Mouse (Mus musculus) c-Kit-positive CD71-negative TER-119-negative erythroid progenitor cells, embryonic 14.5 days (primary cell): ENCODE measurements around the gene Fam53b.

Experiments used
- DNase-seq: peaks from one replicate; pipeline ENCODE4 v3.0.0-alpha.2; 2013; ENCODE audit warnings: low read depth

Fam53b gene

DNA sequence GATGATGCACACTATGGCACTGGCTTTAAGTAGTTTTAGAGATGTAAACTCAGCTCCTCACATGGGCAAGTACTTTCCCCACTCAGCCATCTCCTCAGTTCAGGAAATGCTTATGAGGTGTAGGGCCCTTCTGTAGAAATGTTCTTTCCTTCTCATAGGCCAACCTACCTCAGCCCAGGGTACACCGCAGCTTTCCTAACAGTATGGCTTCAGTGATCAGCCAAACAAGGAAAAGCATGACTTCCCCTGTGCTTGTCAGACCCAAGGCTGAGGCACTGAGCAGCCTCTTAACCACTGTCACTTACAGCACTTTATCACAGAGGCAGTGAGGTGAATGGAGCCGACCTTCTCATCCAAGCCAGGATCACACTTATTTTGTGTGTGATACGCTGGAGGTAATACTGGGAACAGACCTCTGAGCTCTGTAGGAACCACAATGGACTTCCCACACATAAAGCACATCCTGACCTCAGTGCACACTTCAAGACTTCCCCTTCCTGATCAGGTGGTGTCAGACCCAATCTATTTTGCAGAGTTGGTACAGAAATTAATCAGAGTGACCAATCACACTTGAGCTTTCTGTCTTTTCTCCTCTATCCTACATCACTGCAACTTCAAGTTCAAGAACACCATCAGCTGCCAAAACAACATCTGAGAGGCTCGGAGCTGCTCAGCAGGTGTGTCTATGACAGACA lies 26.0 kb downstream of the Fam53b start:
- no peak for DNase-seq

DNA sequence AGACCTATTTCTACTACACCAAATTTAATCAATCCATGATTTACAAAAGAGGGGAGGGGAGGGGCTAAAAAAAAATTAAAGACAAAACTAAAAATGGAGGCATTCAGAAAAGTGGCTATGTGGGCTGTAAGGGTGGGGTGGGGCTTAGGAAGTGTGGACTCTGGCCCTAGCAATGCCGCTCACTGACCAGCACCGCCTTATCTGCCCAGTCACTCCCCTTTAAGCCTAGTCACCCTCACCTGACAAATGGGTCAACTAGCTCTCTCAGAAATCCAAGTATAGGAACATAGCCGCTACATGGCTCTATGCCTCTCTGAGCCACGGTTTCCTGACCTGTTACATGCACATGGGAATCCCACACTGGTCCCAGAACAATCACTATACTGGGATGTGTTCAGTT lies 26.7 kb downstream of the Fam53b start:
- no peak for DNase-seq

DNA sequence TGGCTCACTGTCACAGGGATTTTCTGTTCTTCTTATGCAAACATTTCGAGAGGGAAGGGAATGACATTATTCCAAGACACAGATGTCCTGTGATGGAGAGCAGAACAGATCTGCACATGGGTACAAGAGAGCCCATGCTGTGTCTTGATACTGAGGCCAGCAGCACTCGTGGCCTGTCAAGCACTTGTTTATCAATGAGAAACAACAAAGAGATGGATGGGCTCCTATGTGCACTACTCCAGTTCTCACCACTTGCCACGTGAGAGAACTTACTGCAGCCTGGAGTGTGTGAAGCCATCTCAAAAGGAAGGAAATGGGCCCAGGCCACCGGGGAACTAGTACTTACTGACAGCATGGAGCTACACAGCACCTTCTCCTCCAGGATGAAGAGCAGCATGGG lies 27.2 kb downstream of the Fam53b start:
- no peak for DNase-seq

DNA sequence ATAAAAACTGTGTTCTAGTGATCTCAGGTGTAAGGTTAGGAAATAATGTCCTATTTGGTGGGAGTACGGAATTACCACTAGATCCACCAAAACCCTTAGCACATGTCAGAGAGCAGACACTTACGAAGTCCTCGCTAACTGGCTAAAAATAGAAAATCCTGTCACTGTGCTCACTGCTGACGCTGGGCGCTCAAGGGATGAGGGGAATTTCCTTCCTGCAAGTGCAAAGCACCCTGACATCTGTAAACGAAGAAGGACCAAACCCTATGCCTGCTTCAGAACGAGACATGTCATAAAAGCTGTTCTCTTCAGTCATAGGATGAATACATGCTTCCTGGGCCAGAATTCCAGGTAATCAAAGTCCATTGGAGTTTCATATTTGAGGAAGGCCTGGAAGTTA lies 27.7 kb downstream of the Fam53b start:
- no peak for DNase-seq

DNA sequence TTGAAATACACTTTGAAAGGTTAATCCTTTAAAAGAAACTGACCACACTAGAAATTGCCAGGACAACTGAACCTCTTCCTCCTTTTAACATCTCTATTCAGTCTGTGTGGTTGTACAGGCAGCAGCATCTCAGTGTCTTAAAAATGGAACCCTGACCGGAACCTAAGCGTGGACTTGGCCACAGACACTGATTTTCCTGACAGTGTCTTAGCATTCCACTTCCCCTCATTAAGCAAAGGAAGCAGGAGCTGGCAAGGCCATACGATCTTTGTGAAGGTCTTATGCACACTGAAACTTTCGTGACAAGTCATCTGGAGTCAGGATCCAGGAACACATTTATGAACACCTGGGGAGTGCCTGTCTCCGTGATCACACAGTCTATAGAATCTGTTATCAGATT lies 29.6 kb downstream of the Fam53b start:
- DNase-seq: no peak

DNA sequence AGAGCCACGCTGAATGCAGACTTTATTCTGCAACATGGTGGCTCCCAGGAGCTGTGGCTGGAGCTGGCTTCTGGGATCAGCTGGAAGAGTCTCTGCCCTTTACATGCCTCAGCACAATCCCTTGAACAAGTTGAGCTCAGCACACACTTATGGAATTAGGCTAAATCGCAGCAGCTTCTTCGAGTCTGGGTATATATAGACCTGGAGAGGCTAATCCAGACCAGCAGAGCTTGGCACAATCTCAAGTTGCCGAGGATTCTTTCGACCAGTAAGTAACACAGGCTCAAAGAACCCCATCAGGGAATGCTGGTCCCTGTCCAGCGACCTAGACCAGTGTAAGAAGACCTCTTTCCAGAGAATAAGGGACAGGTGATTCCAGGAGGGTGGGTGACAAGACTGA lies 31.8 kb downstream of the Fam53b start:
- no peak for DNase-seq

DNA sequence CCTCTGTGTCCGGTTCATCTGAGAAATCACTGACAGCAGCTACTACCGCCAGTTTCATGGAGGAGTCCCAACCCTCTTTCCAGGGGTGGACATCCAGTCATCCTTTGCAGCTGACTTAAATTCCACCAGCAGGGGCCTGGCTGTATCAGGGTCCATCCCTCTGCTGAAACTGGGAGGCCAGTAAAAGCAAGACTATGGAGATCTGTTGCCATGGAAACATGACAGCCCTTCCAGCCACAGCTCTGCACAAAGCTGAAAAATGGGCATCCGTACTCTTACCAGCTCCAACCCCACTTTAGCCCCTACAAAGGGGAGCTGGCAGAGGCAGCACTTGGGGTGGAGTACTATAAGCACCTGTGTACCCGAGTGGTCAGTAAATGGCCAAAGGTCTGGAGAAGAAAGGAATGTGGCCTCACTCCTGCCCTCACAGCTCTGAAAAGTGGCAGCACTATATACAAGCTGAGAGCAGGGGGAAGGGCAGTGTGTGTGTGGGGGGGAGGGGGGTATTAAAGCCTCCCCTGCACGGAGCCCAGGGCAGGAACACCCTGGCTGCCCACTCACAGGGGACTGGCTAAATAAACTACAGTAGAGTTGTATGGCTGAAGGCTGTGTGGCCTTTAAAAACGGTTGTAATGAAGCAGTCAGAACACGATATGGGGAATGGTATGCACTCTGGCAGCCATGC lies 32.4 kb downstream of the Fam53b start:
- no peak for DNase-seq

DNA sequence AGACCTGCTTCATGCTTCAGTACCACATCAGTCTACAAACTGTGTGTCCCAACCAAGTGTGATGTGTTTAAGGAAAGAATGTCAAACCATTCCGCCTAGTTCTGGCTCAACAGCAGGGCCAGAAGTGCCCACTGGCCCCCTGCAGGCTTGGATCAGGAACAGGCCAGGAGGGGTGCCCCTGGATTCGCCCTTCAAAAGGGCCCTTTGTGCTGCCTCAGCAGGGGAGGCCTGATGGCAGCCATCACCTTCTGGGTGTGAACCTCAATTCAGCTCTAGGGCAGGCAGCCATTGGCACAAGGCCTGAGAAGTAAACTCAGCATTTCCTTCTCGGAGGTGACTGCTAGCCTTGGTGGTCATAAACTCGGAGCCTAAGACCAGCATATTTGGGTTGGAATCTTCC lies 33.1 kb downstream of the Fam53b start:
- no peak for DNase-seq

DNA sequence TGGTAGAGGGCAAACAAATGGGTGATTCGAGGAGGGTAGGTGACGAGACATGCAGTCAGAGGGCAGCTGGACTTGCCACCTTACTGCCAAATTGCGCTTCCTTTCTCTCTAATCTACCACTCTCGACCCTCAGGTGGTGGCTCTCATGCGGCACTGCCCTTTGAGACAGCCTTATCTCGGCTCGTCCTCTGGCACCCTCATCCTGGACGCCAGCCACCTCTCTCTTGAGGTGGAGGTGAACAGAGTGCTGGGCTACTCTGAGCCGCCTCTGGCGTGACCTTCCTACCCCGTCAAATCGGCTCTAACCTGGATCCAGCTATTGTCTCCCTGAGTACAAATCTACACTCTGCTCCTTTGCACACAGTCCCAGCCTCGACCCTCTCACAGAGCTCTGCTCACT lies 35.1 kb downstream of the Fam53b start:
- DNase-seq: no peak

DNA sequence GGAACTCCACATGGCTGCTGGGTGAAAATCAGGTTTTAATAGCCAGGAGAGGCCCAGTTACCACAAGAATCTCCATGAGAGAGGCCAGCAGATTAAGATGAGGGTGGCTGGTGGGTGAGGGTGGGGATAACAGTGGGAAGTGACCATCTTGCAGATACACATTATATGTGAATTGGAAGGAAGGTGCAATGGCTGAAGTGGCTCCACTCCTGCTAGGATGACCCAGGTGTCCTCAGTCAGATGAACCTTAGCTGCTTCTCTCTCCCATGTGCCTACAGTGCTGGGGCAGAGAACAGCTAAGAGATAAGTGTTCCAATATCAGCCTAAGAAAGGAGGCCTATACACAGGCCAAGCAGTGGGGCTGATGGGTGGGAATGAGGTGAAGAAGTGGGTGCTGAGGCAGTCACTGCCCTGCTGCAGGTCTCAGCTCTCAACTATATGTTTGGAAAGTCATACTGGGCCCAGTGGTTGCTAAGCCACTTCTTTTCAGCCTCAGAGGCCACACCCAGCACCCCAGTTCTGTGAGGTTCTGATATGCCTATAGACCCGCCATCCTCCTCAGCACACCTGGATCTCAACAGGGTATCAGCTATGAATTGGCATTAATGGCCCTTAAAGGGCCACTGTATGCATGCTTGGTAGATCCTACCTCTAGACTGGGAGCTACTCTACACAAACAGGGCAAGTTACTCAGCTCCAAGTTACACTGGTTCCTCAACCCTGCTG lies 35.8 kb downstream of the Fam53b start:
- no peak for DNase-seq

DNA sequence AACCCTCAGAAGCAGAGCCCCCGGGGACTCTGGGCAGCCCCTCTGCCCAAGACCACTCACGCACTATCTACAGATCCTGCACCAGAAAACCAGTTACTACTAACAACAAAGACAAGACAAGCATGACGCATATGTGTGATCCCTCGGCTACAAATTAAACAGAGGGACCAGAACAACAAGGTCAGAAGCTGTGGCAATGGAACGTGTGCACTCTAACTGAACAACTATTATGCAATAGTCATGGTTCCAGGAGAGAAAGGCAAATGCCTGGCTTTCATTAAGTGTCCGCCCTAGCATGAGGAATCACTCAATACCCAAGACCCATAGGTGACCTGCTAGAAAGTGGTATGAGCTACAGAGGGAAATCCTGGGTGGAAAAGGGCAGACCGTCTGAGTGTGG lies 36.6 kb downstream of the Fam53b start:
- no peak for DNase-seq

DNA sequence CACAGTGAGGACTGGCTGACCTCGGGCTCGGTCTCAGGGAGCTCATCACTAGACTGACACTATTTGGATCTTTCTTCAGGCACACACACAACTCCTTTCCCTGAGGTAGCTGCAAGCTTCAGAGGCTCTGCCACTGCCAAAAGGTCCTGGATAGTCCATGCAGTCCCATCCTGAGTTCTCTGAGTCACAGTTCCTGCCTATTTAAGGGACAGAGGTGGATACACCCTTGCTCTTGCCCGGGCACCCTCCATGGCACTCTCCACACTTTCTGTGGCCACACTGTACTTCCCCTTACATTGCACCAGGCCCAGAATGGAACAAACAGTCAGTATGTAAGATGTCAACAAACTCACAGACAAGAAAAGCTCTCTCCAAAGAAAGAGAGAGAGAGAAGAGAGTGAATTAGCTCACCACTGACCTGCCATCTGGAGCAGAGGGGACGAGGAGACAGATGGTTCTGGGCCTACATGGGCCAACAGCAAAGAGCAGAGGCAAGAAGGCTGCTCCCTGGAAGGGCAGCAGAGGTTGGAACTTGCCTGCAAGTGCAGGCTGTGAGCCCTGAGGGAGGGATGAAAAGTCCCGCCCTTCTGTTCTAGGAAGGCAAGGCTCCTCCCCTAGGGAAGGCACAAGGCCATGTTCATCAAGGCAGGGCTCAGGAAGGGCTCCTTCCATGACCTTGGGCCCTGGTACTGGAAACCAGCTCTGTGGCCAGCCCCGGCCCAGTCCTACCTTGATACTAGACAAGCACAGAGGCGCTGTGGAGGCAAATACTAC lies 37.2 kb downstream of the Fam53b start:
- no peak for DNase-seq

DNA sequence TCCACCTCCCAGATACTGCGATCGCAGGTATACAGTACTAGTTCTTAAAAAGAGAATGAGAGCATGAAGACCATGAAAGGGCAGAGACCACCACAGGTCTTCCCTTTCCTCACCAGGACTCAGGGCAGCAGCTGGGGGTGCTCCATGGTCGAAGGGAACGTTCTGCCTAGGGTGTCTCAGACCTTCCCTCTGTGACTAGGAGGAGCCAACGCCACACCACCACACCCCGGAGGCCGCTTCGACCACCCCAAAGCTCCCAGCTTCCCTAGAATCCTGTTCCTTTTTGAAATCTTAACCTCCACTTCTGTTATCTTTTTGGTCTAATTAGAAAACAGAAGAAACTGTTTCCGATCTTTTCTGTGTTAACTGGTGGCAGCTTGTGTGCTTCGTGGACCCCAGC lies 37.8 kb downstream of the Fam53b start:
- DNase-seq: no peak

DNA sequence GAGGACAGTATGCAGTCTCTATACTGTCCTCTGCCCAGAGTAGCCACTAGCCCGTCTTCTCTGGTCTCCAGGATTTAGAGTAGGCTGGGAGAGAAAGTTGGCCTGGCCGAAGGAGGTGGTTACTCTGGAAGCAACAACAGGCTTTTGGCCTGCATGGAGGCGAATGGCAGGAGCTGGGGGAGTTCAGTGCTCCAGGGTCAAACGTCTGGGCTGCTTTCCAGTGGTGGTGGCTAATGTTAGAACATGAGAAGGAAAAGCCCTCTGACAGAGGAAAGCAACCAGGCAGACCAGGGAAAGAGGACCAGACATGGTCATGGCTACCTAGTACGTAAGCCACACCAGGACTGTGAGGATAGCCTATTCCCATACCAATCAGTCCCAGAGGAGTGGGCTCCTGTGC lies 38.4 kb downstream of the Fam53b start:
- DNase-seq: no peak

DNA sequence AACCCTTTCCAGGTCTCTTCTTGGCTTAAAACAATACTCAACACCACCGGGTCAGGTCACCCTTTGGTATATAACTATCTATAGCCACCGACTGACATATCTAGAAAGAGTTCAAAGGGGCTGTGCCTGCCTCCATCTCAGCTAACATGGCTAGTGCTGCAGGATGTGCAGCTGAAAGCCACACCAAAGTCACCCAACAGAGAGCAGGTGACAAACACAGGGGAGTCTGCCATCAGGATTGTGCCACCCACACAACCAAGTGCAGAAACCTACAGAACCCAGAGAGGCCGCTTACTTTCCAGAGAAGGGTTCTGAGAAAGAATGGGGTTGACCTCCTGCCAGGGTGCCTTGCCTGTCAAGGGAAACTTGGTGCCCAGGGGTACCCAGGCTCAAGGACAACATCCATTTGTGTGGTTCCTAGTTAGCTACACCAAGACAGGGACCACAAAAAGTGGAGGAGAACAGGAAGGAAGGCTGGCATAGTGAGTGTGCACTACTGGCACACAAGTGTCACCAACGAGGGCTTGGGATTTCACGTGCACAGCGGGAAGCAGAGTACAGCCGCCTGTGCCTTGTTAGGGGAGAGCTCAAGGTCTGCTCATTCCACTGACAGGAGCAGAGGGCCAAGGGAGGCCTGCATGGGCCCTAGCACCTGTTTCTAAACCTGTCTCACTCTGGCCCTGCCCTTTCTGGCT lies 40.5 kb downstream of the Fam53b start:
- DNase-seq: no peak

DNA sequence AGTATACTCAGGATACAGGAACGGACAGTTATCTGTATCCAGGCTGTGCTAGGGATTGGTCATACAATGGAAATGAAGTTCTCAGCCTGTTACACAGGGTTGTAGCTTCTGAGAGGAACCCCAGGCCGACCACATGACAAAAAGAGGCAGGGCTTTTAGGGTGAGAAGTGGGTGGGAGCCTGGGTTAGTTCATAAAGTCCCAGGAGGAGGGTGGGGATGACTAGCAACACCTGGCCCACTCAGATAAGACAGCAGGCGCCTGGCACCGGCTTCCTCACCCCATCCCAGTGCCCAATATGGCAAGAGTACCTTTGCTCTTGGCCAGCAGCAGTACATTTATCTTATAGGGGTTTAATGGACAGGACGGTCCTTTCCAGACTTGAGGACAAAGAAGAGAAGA lies 41.2 kb downstream of the Fam53b start:
- DNase-seq: peak; percentile 39

DNA sequence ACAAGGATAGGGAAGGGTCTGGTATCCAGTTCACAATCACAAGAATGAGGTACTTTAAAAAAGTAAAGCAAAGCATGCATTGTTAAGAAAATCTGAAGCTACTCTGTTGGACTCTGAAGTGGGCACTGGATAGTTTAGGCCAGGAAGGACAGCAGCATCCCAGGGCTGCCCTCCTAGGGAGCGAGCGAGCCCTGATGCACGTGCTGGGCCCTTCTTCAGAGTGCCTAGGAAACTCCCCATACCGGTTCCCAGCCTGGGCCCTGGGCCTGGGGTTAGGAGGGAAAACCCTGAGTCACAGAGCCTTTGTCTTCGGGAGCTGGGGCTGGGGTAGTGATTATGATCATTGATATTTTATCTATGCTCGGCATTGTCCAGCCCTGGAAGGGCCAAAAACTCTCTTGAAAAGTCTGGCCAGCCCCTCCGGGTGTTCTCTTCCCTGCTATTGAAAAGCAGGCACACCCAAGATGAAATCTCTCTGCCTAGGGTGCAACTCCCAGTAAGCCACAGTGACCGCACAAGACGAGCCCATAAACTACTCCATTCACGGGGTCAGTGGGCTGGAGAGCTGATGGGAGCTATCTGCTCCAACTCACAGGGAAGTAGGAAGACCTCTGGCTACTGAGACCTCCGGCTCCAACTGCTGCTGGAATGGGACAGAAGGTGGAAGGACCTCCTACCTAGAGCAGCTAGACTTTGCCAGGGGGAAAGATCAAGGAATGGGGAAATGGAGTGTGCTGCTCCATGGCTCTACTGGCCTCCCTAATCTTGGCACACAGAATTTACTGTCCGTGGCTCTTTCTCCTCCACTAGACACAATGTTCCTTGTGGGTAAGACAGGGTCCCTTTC lies 45.0 kb downstream of the Fam53b start:
- DNase-seq: no peak

DNA sequence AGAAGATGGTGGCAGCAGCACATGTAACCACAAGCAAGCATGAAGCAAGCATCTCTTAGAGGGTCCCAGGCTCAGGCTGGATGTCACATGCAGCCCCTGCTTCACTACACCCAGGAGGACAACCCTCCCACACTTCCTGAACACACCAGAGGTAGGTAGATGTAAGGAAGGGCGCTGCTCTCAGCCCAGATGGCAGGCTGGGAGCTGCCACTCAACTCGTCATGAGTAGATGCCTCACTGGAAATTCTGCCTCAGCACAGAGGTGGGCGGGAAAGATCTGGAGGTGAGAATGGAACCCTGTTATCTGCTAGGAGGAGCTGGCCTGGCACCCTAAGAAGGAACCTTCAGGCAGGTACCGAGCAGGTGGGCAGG lies 45.7 kb downstream of the Fam53b start:
- no peak for DNase-seq

DNA sequence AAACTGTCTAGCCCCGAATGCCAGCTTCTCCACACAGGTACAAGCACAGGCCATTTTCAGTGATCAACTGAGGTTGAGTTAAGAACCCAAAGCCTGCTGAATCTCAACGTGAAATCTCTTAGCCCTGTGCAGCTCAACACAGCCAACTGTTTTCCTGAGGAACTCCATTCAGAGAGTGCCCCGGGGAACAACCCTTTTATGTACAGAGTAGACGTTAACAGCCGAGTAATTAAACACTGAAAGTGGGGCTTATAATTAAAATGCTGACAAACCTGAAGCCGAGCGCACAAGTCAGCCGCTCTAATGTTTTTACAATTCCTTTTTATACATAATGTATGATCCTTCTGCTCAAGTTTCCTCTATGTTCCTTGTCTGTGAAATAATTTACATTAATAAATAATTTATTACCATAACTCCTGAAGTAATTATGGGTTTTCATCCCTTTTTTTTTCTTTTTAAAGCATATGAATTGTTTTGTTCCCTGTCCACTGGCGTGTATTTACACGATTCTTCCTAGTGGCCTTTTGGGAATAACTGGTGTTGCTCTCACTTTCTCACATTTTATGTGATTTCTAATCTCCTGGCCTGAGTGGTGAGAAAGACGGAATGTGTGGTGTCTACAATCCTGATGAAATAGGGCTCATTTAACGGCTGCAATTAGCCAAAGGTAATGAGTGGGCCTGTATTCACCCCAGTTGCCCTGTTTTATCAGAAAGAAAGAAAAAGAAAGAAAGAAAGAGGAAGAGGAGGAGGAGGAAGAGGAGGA lies 46.3 kb downstream of the Fam53b start:
- DNase-seq: no peak

DNA sequence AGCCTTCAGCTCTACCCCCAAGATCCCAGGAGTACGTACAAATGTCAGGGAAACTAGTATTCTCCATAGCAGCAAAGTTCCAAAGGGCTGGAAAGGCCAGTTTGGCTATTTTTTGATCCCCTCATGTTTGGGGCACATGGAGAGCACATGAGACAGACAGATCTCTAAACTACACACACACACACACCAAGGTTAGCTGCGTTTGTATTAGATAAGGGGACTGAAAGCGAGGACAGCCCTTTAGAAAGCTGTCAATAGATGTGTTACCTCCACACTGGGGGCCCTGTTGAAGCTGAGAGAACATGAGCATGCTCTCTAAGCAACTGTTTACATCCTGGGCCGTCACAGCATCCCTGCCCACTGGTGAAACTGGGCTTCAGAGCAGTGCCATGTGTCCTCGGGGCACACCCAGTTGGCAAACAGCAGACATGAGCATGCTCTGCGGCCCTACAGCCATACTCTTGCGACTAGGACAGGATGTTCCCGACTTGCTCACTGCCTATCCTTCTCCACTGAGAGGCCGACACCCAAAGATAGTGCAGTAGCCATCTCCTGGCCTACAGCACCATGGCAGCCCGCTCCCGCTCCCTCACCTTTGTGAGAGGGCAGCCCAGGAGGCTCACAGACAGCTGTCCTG lies 47.3 kb downstream of the Fam53b start:
- DNase-seq: no peak
